Mouse (Mus musculus): ENCODE results near the gene Sh3gl2. TPM values are rescaled to one million over a fixed set of nuclear protein-coding genes. Genes with fewer than 3 reads are reported as not detected.
A peak's percentile ranks its signal among the peaks of the same experiment; 100 is the strongest.

Gene Sh3gl2
- polyA plus RNA-seq, 1 experiment from 2014 or later = 19.6 TPM

- H3K36me3 ChIP-seq (ENCODE audit: insufficient read depth, low read length) = no peaks in the 10 kb centered on the region
- no peak overlapping the region for H3K9ac ChIP-seq (replicated peaks; ENCODE audit: low read length)
- H3K9me3 ChIP-seq (ENCODE audit: low read length) = no peaks in the 10 kb centered on the region
- H3K4me3 ChIP-seq (ENCODE audit: low read length) = no peak overlapping the region
- no peaks in the 10 kb centered on the region for H3K27me3 ChIP-seq (ENCODE audit: insufficient read depth, low read length)
- H3K27ac ChIP-seq (ENCODE audit: low read length) = no peak overlapping the region
- H3K4me1 ChIP-seq (ENCODE audit: insufficient read depth, low read length) = no peaks in the 10 kb centered on the region
- ATAC-seq (ENCODE audit: low FRiP score, low TSS enrichment) = no peak
- WGBS = 90% methylated on average over 4 of the region's 4 CpGs
- H3K4me2 ChIP-seq (replicated peaks; ENCODE audit: low read depth, low read length) = no peak overlapping the region
Observed at GRCm38 (mm10) chr4:85432786-85433185, 227.9 kb downstream of the Sh3gl2 start.

- Histone ChIP-seq H3K27ac (ENCODE audit: low read length) (no peak overlapping the region), H3K4me1 (ENCODE audit: insufficient read depth, low read length) (no peaks in the 10 kb centered on the region), H3K9me3 (ENCODE audit: low read length) (no peaks in the 10 kb centered on the region), H3K4me2 (replicated peaks; ENCODE audit: low read depth, low read length) (no peak overlapping the region), H3K36me3 (ENCODE audit: insufficient read depth, low read length) (no peaks in the 10 kb centered on the region), H3K27me3 (ENCODE audit: insufficient read depth, low read length) (no peaks in the 10 kb centered on the region), H3K9ac (replicated peaks; ENCODE audit: low read length) (no peak overlapping the region), H3K4me3 (ENCODE audit: low read length) (no peak overlapping the region)
- WGBS = 15% methylated on average over 8 of the region's 8 CpGs
- ATAC-seq (ENCODE audit: low FRiP score, low TSS enrichment) = peak; percentile 65
Observed at GRCm38 (mm10) chr4:85434734-85435133, 229.8 kb downstream of the Sh3gl2 start.

- 47% methylated on average over 3 of the region's 3 CpGs for WGBS
- Histone ChIP-seq H3K4me1 (ENCODE audit: insufficient read depth, low read length) (no peaks in the 10 kb centered on the region), H3K4me2 (replicated peaks; ENCODE audit: low read depth, low read length) (no peak overlapping the region), H3K36me3 (ENCODE audit: insufficient read depth, low read length) (no peaks in the 10 kb centered on the region), H3K4me3 (ENCODE audit: low read length) (no peak overlapping the region), H3K27ac (ENCODE audit: low read length) (no peak overlapping the region), H3K9ac (replicated peaks; ENCODE audit: low read length) (no peak overlapping the region), H3K9me3 (ENCODE audit: low read length) (no peaks in the 10 kb centered on the region), H3K27me3 (ENCODE audit: insufficient read depth, low read length) (no peaks in the 10 kb centered on the region)
- ATAC-seq (ENCODE audit: low FRiP score, low TSS enrichment) = no peak
Observed at GRCm38 (mm10) chr4:85438813-85439212, 233.9 kb downstream of the Sh3gl2 start.

GRCm38 (mm10) chr4:85483586-85483985, 278.7 kb downstream of the Sh3gl2 start:
- no peaks in the 10 kb centered on the region for H3K9me3 ChIP-seq (ENCODE audit: low read length)
- no peak overlapping the region for H3K27ac ChIP-seq (ENCODE audit: low read length)
- no peak overlapping the region for H3K4me2 ChIP-seq (replicated peaks; ENCODE audit: low read depth, low read length)
- 93% methylated on average over 6 of the region's 6 CpGs for WGBS
- H3K9ac ChIP-seq (replicated peaks; ENCODE audit: low read length) = no peak overlapping the region
- no peaks in the 10 kb centered on the region for H3K36me3 ChIP-seq (ENCODE audit: insufficient read depth, low read length)
- no peaks in the 10 kb centered on the region for H3K4me1 ChIP-seq (ENCODE audit: insufficient read depth, low read length)
- no peaks in the 10 kb centered on the region for H3K27me3 ChIP-seq (ENCODE audit: insufficient read depth, low read length)
- H3K4me3 ChIP-seq (ENCODE audit: low read length) = no peak overlapping the region
- ATAC-seq (ENCODE audit: low FRiP score, low TSS enrichment) = no peak

GRCm38 (mm10) chr4:85486316-85486946, 281.5 kb downstream of the Sh3gl2 start:
- Histone ChIP-seq H3K9ac (replicated peaks; ENCODE audit: low read length) (no peak overlapping the region), H3K27me3 (ENCODE audit: insufficient read depth, low read length) (no peaks in the 10 kb centered on the region), H3K4me1 (ENCODE audit: insufficient read depth, low read length) (no peaks in the 10 kb centered on the region), H3K4me2 (replicated peaks; ENCODE audit: low read depth, low read length) (no peak overlapping the region), H3K36me3 (ENCODE audit: insufficient read depth, low read length) (no peaks in the 10 kb centered on the region), H3K4me3 (ENCODE audit: low read length) (no peak overlapping the region), H3K27ac (ENCODE audit: low read length) (no peak overlapping the region), H3K9me3 (ENCODE audit: low read length) (no peaks in the 10 kb centered on the region)
- WGBS = 76% methylated on average over 10 of the region's 10 CpGs
- no peak for ATAC-seq (ENCODE audit: low FRiP score, low TSS enrichment)

GRCm38 (mm10) chr4:85505718-85506117, 300.8 kb downstream of the Sh3gl2 start:
- ATAC-seq (ENCODE audit: low FRiP score, low TSS enrichment) = no peak
- Histone ChIP-seq H3K9ac (replicated peaks; ENCODE audit: low read length) (no peak overlapping the region), H3K4me1 (ENCODE audit: insufficient read depth, low read length) (no peaks in the 10 kb centered on the region), H3K27ac (ENCODE audit: low read length) (no peak overlapping the region), H3K4me2 (replicated peaks; ENCODE audit: low read depth, low read length) (no peak overlapping the region), H3K9me3 (ENCODE audit: low read length) (no peaks in the 10 kb centered on the region), H3K4me3 (ENCODE audit: low read length) (no peak overlapping the region), H3K36me3 (ENCODE audit: insufficient read depth, low read length) (no peaks in the 10 kb centered on the region), H3K27me3 (ENCODE audit: insufficient read depth, low read length) (no peaks in the 10 kb centered on the region)
- WGBS = 68% methylated on average over 3 of the region's 3 CpGs

- no peak for ATAC-seq (ENCODE audit: low FRiP score, low TSS enrichment)
- no peak overlapping the region for H3K27ac ChIP-seq (ENCODE audit: low read length)
- H3K4me2 ChIP-seq (replicated peaks; ENCODE audit: low read depth, low read length) = no peak overlapping the region
- H3K36me3 ChIP-seq (ENCODE audit: insufficient read depth, low read length) = no peaks in the 10 kb centered on the region
- no peaks in the 10 kb centered on the region for H3K27me3 ChIP-seq (ENCODE audit: insufficient read depth, low read length)
- H3K4me1 ChIP-seq (ENCODE audit: insufficient read depth, low read length) = no peaks in the 10 kb centered on the region
- WGBS = 66% methylated on average over 2 of the region's 2 CpGs
- no peak overlapping the region for H3K9ac ChIP-seq (replicated peaks; ENCODE audit: low read length)
- H3K4me3 ChIP-seq (ENCODE audit: low read length) = no peak overlapping the region
- H3K9me3 ChIP-seq (ENCODE audit: low read length) = no peaks in the 10 kb centered on the region
Observed at GRCm38 (mm10) chr4:85506976-85507375, 302.1 kb downstream of the Sh3gl2 start.

GRCm38 (mm10) chr4:85507491-85507890, 302.6 kb downstream of the Sh3gl2 start:
- H3K4me1 ChIP-seq (ENCODE audit: insufficient read depth, low read length) = no peaks in the 10 kb centered on the region

GRCm38 (mm10) chr4:85513288-85513687, 308.4 kb downstream of the Sh3gl2 start:
- H3K4me1 ChIP-seq (ENCODE audit: insufficient read depth, low read length) = 0 out of 2 replicates have a peak, but pooled peaks cover 3% of the 10 kb centered on the region
- peak overlapping the region; percentile 99 for H3K4me2 ChIP-seq (replicated peaks; ENCODE audit: low read depth, low read length)
- no peak overlapping the region for H3K9ac ChIP-seq (replicated peaks; ENCODE audit: low read length)
- no peaks in the 10 kb centered on the region for H3K36me3 ChIP-seq (ENCODE audit: insufficient read depth, low read length)
- ATAC-seq (ENCODE audit: low FRiP score, low TSS enrichment) = no peak
- no peaks in the 10 kb centered on the region for H3K9me3 ChIP-seq (ENCODE audit: low read length)
- WGBS = 42% methylated on average over 7 of the region's 7 CpGs
- peak overlapping the region; percentile 58; the same call in 1 of the 2 replicates for H3K4me3 ChIP-seq (ENCODE audit: low read length)
- H3K27me3 ChIP-seq (ENCODE audit: insufficient read depth, low read length) = peaks cover 12% of the 10 kb centered on the region; the same call in 1 of the 2 replicates
- no peak overlapping the region for H3K27ac ChIP-seq (ENCODE audit: low read length)

More at GRCm38 (mm10) chr4:85507491-85507890, 302.6 kb downstream of the Sh3gl2 start:
- Histone ChIP-seq H3K36me3 (ENCODE audit: insufficient read depth, low read length) (no peaks in the 10 kb centered on the region), H3K9me3 (ENCODE audit: low read length) (no peaks in the 10 kb centered on the region), H3K4me3 (ENCODE audit: low read length) (no peak overlapping the region), H3K27me3 (ENCODE audit: insufficient read depth, low read length) (no peaks in the 10 kb centered on the region), H3K9ac (replicated peaks; ENCODE audit: low read length) (no peak overlapping the region), H3K27ac (ENCODE audit: low read length) (no peak overlapping the region), H3K4me2 (replicated peaks; ENCODE audit: low read depth, low read length) (no peak overlapping the region)
- 54% methylated on average over 5 of the region's 5 CpGs for WGBS
- ATAC-seq (ENCODE audit: low FRiP score, low TSS enrichment) = no peak

GRCm38 (mm10) chr4:85513792-85514191, 308.9 kb downstream of the Sh3gl2 start, which contains the start of gene Adamtsl1:
Gene Adamtsl1 (plus strand): TSS chr4:85514172.
- peaks cover 12% of the 10 kb centered on the region; the same call in 1 of the 2 replicates for H3K27me3 ChIP-seq (ENCODE audit: insufficient read depth, low read length)
- H3K4me1 ChIP-seq (ENCODE audit: insufficient read depth, low read length) = 0 out of 2 replicates have a peak, but pooled peaks cover 3% of the 10 kb centered on the region
- no peaks in the 10 kb centered on the region for H3K36me3 ChIP-seq (ENCODE audit: insufficient read depth, low read length)
- H3K27ac ChIP-seq (ENCODE audit: low read length) = 0 out of 2 replicates have a peak within 1 kb of the TSS, but pooled peaks have one; percentile 18
- H3K9me3 ChIP-seq (ENCODE audit: low read length) = no peaks in the 10 kb centered on the region
- peak within 1 kb of the TSS; percentile 58 for H3K4me3 ChIP-seq (ENCODE audit: low read length)
- 1% methylated on average over 9 of the region's 9 CpGs for WGBS
- H3K4me2 ChIP-seq (replicated peaks; ENCODE audit: low read depth, low read length) = peak within 1 kb of the TSS; percentile 99
- peak within 1 kb of the TSS; percentile 65 for H3K9ac ChIP-seq (replicated peaks; ENCODE audit: low read length)
- ATAC-seq (ENCODE audit: low FRiP score, low TSS enrichment) = peak; percentile 49
